Mouse (Mus musculus) CH12.LX (cell line): ENCODE measurements around the gene Macf1. TPM values are rescaled to one million over a fixed set of nuclear protein-coding genes. Genes with fewer than 3 reads are reported as not detected.

Experiments used
- polyA plus RNA-seq: library from polyadenylated mRNA; unstranded; fragments of >175 nt; gene quantifications from 2 replicates; pipeline ENCODE4 v1.2.1, GENCODE M21; 2012; ENCODE audit warnings: low read depth; ENCODE audit not compliant: insufficient read length
- total RNA-seq, 2 experiments: library from RNA; depleted of rRNA; stranded (reverse); fragments of 300-350 nt in 1 of 2; fragments of >200 nt in 1 of 2; gene quantifications; 2 replicates each; pipeline ENCODE4 v1.2.3; 2012 to 2014

Macf1 gene
- total and polyA plus RNA-seq, 3 experiments: 63.3 to 93.3 (median 77.8) TPM

Other genes starting within 250 kb of the Macf1 start
- 213 and 227 TPM in 2 replicates for gene Ndufs5, start 33.8 kb upstream of the Macf1 start, total RNA-seq (2012; rRNA removed)
- gene Ndufs5, start 33.8 kb upstream of the Macf1 start, total RNA-seq (2014; rRNA removed): 174 and 179 TPM in 2 replicates
- 121 and 145 TPM in 2 replicates for gene Ndufs5, start 33.8 kb upstream of the Macf1 start, polyA plus RNA-seq
- gene Akirin1, start 66.0 kb upstream of the Macf1 start, total RNA-seq (2012; rRNA removed): 27.9 and 33.3 TPM in 2 replicates
- gene Akirin1, start 66.0 kb upstream of the Macf1 start, total RNA-seq (2014; rRNA removed): 52.1 and 55.1 TPM in 2 replicates
- gene Akirin1, start 66.0 kb upstream of the Macf1 start, polyA plus RNA-seq: 35.6 and 37.3 TPM in 2 replicates
- gene Rhbdl2, start 103.5 kb upstream of the Macf1 start, total RNA-seq (2012; rRNA removed): not detected in 2 replicates
- gene Rhbdl2, start 103.5 kb upstream of the Macf1 start, total RNA-seq (2014; rRNA removed): not detected in 2 replicates
- not detected in 2 replicates for gene Rhbdl2, start 103.5 kb upstream of the Macf1 start, polyA plus RNA-seq
- not detected in 2 replicates for gene 4933427I04Rik, start 175.3 kb upstream of the Macf1 start, total RNA-seq (2012; rRNA removed)
- not detected in 2 replicates for gene 4933427I04Rik, start 175.3 kb upstream of the Macf1 start, total RNA-seq (2014; rRNA removed)
- gene 4933427I04Rik, start 175.3 kb upstream of the Macf1 start, polyA plus RNA-seq: not detected in 2 replicates
- 31.4 and 33.8 TPM in 2 replicates for gene Mycbp, start 220.5 kb upstream of the Macf1 start, total RNA-seq (2012; rRNA removed)
- 45.4 and 46.9 TPM in 2 replicates for gene Mycbp, start 220.5 kb upstream of the Macf1 start, total RNA-seq (2014; rRNA removed)
- gene Mycbp, start 220.5 kb upstream of the Macf1 start, polyA plus RNA-seq: 54.4 and 54.7 TPM in 2 replicates
- gene Rragc, start 233.1 kb upstream of the Macf1 start, total RNA-seq (2012; rRNA removed): 23.6 and 24.0 TPM in 2 replicates
- gene Rragc, start 233.1 kb upstream of the Macf1 start, total RNA-seq (2014; rRNA removed): 67.6 and 77.9 TPM in 2 replicates
- gene Rragc, start 233.1 kb upstream of the Macf1 start, polyA plus RNA-seq: 49.0 and 49.1 TPM in 2 replicates
- 2.1 and 3.2 TPM in 2 replicates for gene 4930535I16Rik, start 233.7 kb upstream of the Macf1 start, total RNA-seq (2012; rRNA removed)
- gene 4930535I16Rik, start 233.7 kb upstream of the Macf1 start, total RNA-seq (2014; rRNA removed): not detected in 2 replicates
- gene 4930535I16Rik, start 233.7 kb upstream of the Macf1 start, polyA plus RNA-seq: not detected in 2 replicates